Mouse (Mus musculus) brain, embryonic 14.5 days (tissue): Measurements from ENCODE around the gene Ptprj. TPM values are rescaled to one million over a fixed set of nuclear protein-coding genes. Genes with fewer than 3 reads are reported as not detected.

Experiments used
- DNase-seq: peaks from one replicate; pipeline ENCODE4 v3.0.0-alpha.2; 2011; ENCODE audit warnings: low read depth
- CTCF ChIP-seq: fragments of 200-500 bp; IDR thresholded peaks from 2 replicates; pipeline ENCODE4 v1.5.1; 2012; ENCODE audit warnings: inconsistent platforms, mild to moderate bottlenecking, moderate library complexity, borderline replicate concordance; ENCODE audit not compliant: insufficient read depth, insufficient read length; ENCODE audit errors: extremely low read depth
- POLR2A ChIP-seq: fragments of 200-500 bp; IDR thresholded peaks from 2 replicates; pipeline ENCODE4 v1.6.1; 2012; ENCODE audit warnings: mild to moderate bottlenecking, inconsistent platforms, borderline replicate concordance; ENCODE audit not compliant: poor library complexity, insufficient read depth, insufficient read length, severe bottlenecking; ENCODE audit errors: extremely low read depth
- polyA plus RNA-seq: library from polyadenylated mRNA; depleted of rRNA; stranded (reverse); fragments of >200 nt; gene quantifications from 2 replicates; pipeline ENCODE4 v1.2.3, GENCODE M21; 2012

Ptprj gene
- polyA plus RNA-seq, 1 experiment, result 11.7 TPM

GRCm38 (mm10) chr2:90582311-90582710 lies 1.9 kb upstream of the Ptprj start:
- DNase-seq, result no peak
- TF ChIP-seq POLR2A (no peak), CTCF (no peak)

DNA sequence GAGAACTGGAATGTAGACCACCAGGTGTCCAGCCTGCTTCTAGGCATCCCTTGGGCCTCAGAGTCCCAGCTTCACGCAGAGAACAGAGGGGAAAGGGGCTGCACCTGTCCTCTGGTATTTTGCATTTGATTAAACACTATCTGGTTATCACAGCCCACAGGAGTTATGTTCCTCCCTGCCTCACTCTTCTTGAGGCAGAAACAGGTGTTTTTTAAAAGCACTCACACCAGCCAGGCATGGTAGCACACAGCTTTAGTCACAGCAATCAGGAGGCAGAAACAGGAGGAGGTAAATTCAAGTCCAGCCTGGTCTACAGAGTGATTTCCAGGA lies 1.3 kb upstream of the Ptprj start:
- DNase-seq, result no peak
- no peak for TF ChIP-seq POLR2A
- TF ChIP-seq CTCF, result no peak

DNA sequence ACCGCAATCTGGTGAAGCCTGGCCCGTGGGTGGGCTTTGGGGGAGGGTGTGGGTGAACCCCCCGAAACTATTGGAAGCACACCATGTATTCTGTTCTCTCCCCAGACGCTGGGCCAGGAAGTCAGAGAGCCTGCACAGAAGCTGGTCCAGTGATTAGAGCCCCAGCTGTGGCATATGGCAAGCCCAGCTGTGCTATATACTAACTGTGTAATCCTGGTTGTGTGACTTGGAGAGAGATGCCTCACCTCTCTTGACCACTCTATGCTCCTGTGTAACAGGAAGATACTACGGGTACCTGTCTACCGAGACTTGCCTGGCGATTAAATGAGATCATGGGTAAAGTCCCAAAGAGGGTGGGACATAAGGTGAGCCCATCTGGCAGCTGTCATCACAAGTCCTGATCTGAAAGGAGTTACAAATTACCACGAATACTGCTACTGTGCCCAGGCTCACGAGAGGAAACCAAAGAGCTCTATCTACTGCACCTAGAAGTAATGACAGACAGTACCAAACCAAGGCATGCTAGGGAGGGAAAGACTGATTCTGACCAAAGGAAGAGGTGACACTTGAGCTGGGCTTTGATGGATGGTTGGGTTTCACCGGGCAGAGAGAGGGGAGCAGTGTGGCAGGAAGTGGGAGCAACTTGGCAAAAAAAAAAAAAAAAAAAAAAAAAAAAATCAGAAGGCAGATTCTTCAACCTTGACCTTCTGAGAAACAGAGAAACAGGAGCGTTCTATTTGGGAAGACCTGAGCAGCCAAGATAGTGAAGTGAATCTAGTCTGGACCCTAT lies 754 bp upstream of the Ptprj start:
- peak; percentile 70 for DNase-seq
- TF ChIP-seq CTCF, result no peak
- no peak for TF ChIP-seq POLR2A

DNA sequence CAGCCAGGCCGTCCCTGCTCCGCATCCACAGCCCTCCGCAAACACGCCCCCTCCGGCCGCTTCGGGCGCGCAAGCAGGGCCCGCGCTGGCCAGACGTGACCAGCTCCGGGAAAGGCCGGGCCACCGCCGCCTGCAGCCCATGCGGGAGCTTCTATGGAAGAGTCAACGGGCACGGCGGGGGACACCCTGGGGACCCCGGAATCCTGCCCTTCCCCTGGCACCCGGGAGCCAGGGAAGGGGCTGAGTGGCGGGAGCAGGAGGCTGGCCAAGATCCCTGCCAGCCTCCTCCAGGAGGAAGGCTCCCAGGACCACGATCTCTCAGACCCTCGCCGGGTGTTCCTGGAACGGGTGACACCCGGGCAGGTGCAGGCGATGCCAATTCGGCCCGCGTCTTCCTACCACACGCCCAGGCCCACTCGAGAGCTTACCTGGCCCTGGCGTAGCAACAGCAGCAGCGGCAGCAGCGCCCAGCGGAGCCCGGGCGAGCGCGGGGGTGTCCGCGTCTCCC lies 665 bp downstream of the Ptprj start:
- peak; percentile 72 for DNase-seq
- no peak for TF ChIP-seq POLR2A
- peak; percentile 33; the same call in 1 of the 2 replicates for TF ChIP-seq CTCF

- no peak for TF ChIP-seq POLR2A
- no peak for TF ChIP-seq CTCF
- DNase-seq, result peak; percentile 48
Measured at GRCm38 (mm10) chr2:90579038-90579727, 1.3 kb downstream of the Ptprj start.

DNA sequence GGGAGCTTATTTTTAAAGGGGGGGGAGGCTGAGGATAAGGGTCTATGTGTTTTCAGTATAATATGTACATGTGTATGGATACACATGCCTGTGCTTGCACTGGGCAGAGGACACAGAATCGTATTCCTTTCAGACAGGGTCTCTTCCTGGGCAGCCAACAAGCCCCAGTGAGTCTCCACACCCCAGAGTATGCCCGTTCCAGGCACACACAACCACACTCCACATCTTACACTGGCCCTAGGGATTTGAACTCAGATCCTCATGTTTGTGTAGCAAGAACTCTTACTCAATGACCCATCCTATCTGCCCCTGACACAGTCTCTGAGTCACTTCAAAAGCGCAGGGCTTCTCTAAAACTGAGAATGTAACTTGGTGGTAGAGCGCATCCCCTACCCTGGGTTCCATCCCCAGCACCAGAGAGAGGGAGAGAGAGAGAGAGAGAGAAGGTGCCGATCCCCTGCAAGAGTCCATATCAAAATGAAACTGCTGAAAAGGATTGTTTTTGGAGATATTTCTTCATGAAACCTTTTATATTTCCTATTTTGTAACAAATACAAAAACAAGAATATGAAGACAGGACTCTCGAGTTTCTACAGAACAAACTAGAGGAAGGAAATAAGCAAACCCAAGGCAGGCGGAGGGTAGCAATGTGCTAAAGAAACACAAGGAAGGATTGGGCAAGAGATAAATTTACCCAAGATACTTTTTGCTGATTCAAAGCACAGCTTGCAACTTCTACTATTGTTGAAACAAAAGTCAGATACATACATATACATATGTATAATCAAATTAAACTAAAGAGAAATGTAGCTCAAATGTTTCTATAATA lies 2.8 kb downstream of the Ptprj start:
- TF ChIP-seq POLR2A (no peak), CTCF (no peak)
- DNase-seq, result no peak

DNA sequence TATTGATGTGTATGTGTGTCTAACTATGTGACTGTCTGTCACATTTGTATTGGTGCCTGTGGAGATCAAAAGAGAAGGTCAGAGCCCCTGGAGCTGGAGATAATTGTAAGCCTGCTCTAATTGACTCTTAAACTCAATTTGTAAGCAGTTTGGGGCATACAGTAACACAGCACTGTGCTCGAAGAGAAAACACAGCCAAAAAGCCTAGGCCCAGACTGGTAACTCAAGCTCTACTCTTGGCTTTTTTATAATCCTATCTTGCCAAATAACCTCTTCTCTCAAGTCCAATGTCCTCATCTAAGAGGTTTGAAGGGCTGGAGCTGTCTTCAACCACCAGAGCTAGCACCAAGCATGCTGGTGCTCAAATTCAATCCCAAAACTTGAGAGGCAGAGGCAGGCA lies 3.5 kb downstream of the Ptprj start:
- no peak for DNase-seq
- TF ChIP-seq POLR2A, result no peak
- no peak for TF ChIP-seq CTCF

- DNase-seq, result no peak
- TF ChIP-seq POLR2A (no peak), CTCF (no peak)
Measured at GRCm38 (mm10) chr2:90576411-90576810, 4.0 kb downstream of the Ptprj start.

GRCm38 (mm10) chr2:90575713-90576112 lies 4.7 kb downstream of the Ptprj start:
- DNase-seq, result no peak
- TF ChIP-seq CTCF (no peak), POLR2A (no peak)

- TF ChIP-seq POLR2A, result no peak
- TF ChIP-seq CTCF, result no peak
- DNase-seq, result no peak
Measured at GRCm38 (mm10) chr2:90575116-90575515, 5.3 kb downstream of the Ptprj start.

DNA sequence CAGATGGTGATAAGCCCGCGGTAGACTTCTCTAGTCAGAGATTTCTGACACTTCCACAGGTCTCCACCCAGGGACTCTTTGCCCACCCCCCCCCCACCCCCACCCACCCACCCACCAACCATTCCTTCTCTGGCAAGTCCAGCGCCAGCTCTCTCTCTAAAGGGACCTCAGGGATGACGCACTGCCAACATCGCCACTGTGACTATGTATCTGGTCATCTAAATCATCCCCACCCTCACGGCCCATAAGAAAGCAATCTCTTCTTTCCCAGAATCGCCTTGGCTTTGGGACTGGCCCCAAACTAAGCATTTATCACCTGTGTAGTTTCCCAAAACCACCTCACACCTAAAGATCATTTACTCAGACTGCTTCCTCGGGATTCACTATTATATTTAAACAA lies 5.9 kb downstream of the Ptprj start:
- no peak for TF ChIP-seq POLR2A
- TF ChIP-seq CTCF, result no peak
- DNase-seq, result no peak

- peak; percentile 24 for DNase-seq
- TF ChIP-seq POLR2A (no peak), CTCF (no peak)
Measured at GRCm38 (mm10) chr2:90573640-90574526, 6.6 kb downstream of the Ptprj start.
